Mouse (Mus musculus) thymus, postnatal 25 days (tissue): ENCODE results near the gene Ttc8.

ENCODE experiments used
- DNase-seq: peaks from one replicate; pipeline ENCODE4 v3.0.0; 2022

The Ttc8 gene

GRCm38 (mm10) chr12:98974157-98974804, 53.9 kb downstream of the Ttc8 start:
- no peak for DNase-seq

DNA sequence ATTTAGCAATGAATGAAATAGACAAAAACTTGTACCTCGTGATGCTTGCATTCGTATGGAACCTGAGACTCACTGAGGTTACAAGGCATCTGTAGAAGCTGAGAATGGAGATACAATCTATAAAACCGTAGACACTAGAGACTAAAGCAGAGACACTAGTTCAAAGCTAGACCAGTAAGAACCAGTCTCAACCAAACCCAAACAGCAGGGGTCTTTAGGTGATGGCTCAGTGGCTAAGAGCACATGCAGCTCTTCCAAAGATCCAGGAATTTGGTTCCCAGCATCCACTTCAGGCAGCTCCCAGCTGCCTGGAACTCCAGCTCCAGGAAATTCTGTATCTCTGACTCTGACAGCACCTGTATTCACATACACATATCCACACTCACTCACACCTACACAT, 60.7 kb downstream of the Ttc8 start:
- no peak for DNase-seq

DNA sequence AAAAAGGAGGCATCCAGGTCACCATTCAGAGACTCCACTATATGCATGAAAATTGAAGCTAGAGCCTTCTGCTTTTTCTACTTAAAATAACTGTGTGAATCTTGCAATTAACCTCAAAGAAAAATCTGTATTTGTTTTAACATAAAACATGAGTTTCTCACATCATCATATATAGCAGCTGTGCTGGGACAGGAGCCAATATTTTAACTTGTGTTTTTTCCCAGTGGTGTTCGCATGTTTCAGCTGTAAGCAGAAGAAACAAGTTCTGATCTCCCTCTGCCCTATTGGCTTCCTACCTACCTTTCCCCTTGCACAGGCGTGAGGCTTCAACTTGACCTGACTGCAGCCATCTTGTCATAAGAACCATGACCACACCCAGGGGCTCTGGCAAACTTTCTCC, 64.4 kb downstream of the Ttc8 start:
- DNase-seq = no peak

GRCm38 (mm10) chr12:98991076-98991829, 70.9 kb downstream of the Ttc8 start:
- no peak for DNase-seq

- no peak for DNase-seq
Measured at GRCm38 (mm10) chr12:98991830-98992216, 71.4 kb downstream of the Ttc8 start.

GRCm38 (mm10) chr12:98993736-98994135, 73.4 kb downstream of the Ttc8 start:
- DNase-seq = no peak

GRCm38 (mm10) chr12:98994366-98994765, 74.0 kb downstream of the Ttc8 start:
- DNase-seq = no peak

GRCm38 (mm10) chr12:98995881-98996280, 75.5 kb downstream of the Ttc8 start:
- no peak for DNase-seq

DNA sequence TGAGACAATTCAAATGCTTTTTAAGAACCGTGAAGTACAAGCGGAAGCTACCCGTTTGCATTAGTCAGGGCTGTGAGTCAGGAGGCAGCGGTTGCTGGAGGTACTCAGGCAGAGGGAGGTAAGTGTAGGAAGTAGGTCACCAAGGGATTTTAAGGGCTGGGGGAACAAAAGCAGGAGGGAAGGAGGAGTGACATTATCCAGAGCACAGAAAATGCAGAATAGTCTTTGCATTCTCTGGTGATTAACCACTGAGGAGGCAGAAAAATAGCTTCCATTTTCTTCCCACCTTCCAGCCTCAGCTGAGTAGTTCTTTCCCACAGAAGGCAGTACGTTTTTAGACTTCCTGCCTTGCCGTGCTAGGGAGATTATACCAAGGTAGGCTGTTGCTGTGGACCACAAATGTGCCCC, 76.2 kb downstream of the Ttc8 start:
- DNase-seq = peak; percentile 38

DNA sequence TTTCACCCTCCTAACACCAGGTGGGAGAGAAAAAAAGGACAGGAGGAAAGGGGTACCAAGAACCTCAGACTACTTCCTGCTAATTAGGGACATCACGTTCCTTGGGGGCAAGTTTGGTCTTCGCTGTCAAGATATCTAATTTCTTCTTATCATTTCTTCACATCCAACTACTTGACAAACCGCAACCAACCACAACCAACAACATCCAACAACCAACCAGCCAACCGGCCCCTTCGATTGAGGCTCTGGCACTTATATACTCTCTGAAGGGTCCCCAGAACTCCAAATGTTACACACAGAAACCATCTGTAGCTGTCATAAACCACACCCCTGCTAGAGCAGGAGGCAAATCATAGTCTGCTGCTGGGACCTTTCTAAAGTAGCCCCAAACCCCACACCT, 76.7 kb downstream of the Ttc8 start:
- DNase-seq = peak; percentile 25

GRCm38 (mm10) chr12:98998662-98999428, 78.5 kb downstream of the Ttc8 start:
- peak; percentile 26 for DNase-seq

DNA sequence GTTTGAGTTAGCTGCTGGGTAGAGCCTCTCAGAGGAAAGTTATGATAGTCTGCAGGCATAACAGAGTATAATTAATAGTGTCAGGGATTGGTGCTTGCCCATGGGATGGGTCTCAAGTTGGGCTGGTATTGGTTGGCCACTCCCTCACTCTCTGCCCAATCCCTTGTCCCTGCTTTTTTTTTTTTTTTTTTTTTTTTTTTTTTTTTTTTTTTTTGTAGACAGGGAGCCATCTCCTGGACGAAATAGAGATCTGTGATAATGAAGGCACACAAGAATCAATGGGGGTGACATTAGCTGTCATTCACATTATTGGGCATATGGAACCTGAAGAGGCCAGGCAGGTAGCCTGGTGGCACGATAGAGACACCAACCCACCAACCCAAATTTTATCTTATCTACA, 79.9 kb downstream of the Ttc8 start:
- DNase-seq = no peak

DNA sequence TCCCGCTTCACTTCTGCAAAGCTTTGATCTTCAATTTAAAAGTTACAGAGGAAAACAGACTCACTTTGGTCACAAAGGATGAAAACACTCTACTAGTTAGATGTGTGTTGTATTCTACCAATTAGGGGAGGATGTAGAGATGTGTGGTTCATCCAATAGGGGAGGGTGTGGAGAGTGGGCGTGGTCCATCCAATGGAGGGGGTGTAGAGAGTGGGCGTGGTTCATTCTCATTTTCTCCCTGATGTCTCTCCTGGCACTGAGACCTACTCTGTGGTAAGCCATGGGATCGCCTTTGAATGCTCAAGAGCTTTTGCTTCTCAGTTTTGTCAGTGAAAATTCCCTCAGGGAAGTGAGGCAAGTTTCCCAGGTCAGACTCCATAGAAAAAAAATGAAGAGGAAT, 82.7 kb downstream of the Ttc8 start:
- no peak for DNase-seq

DNA sequence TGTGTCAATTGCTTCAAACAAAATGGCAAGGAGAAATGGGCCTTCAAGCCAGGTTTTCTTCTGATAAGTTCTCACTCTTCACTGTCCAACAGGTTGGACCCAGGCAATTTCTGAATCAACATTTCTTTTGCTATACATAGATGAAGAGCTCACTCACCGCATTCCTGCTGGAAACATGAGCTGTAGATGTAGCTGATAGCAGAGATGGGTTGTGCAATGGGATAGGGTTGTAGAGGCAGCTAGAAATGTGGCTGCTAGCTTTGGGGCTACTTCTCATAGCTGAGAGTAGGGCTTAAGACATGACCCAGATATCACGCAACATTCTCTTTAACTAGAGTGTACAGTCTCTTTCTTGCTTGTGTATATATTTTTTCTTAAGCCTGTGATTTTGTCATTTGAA, 84.4 kb downstream of the Ttc8 start:
- DNase-seq = no peak

GRCm38 (mm10) chr12:99008786-99009185, 88.4 kb downstream of the Ttc8 start:
- DNase-seq = no peak

DNA sequence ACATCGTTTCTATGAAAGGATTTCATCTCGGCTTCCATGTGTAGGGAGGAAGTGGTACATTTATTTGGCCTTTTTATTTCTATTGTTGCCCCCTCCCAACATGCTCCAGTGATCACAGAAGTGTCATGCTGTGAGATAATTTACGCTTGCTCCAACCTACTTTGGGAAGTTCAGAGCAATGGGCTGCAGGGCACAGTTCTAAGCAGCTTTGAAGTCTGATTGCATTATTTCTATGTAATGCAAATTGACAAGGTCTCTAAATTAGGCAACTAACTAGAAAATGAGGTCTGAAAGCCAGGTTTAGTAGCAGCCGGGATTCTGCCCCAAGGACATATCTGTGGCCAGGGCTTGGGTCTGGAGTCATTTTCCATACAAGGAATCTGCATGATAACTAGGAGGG, 89.1 kb downstream of the Ttc8 start:
- DNase-seq = no peak

GRCm38 (mm10) chr12:99010044-99010443, 89.7 kb downstream of the Ttc8 start:
- DNase-seq = no peak

GRCm38 (mm10) chr12:99011161-99011861, 90.9 kb downstream of the Ttc8 start:
- no peak for DNase-seq

DNA sequence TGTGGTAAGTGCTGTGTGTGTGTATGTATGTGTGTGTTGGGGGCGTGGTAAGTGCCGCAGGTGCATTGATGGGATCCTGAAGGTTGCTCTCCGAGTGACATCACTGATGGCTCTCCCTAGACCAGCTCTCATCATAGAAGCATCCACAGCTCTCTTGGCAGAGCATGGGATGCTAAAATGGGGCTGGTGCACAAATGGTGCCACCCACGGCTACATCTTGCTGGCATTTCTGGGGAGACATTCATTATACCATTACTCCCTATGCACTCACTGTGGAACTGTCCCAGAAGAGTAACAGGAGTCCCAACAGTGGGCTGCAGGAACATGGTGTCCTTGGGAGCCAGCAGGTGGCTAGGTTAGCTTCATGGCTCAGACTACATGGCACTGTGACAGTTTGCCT, 95.5 kb downstream of the Ttc8 start:
- DNase-seq = no peak

DNA sequence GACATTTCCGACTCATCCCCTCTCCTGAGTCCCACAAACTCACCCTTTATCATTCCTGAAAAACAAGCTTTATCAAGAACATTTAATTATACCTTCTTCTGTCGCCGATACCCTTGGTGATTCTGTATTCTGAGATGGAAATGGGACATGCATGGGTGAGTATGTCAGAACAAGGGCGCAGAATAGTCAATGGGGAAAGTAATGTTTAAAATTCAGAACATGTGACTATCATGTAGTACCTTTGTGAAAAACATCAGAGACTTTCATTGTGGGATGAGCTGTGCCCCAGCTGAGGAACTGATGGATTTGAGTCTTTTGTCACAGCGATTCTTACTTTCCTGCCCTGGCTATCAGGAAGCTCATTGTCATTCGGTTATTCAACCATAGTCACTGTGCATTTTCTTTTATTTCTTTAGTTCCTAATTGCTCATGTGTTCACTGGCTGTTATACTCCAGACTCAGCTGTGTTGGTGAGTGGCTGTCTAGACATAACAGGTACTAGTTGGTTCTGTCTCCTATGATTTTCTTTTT, 104.1 kb downstream of the Ttc8 start:
- DNase-seq = no peak

GRCm38 (mm10) chr12:99026291-99026690, 105.9 kb downstream of the Ttc8 start:
- no peak for DNase-seq

DNA sequence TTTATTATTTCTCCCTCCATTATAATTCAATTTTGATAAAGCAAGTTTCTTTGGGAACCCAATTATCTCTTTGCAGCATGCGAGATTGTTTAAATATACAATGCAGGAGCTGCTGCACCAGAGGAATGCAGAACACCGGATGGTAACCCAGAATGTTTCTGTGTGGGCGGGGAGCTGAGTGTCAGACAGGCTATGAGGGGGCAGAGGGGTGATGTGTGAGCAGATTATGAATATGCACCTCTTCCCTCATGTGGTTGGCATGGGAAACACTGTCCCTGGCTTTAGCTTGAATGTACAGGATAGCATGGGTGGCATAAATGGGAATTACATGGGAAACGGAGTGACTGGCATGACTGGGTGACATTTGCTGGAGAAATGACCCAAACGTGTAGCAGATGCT, 108.3 kb downstream of the Ttc8 start:
- peak; percentile 1 for DNase-seq

GRCm38 (mm10) chr12:99030022-99030421, 109.6 kb downstream of the Ttc8 start:
- no peak for DNase-seq
